Mouse (Mus musculus) stomach, postnatal 0 days (tissue): ENCODE data around the gene Phgr1.

Source experiments
- CTCF ChIP-seq: IDR thresholded peaks from 2 replicates; pipeline ENCODE4 v1.5.1; 2016; ENCODE audit warnings: antibody characterized with exemption, low read depth, mild to moderate bottlenecking, moderate library complexity
- EP300 ChIP-seq: optimal IDR thresholded peaks from 2 replicates; pipeline ENCODE3; 2016; ENCODE audit warnings: antibody characterized with exemption

DNA sequence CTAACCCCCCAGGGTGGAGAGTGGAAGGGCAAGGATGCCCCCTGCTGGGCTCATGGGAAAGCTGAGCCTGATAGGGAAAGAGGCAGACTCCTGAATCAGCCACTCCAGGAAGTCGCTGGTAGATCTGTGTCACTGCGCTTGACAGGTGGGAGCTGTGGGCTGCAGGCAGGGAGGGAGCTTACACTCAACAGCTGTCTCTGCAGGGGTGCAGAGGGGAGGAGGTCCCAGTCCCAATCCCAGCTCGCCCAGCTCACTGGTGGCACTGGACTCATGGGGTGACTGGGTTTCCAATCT, 42.0 kb upstream of the Phgr1 start:
- TF ChIP-seq CTCF (peak; percentile 88), EP300 (no peak)
